Mouse (Mus musculus) spleen, adult 2 months (tissue): ENCODE results near the gene Cyp2j6. TPM values are rescaled to one million over a fixed set of nuclear protein-coding genes. Genes with fewer than 3 reads are reported as not detected.

Source experiments
- DNase-seq, 2 experiments: peaks; one replicate each; pipeline versions ENCODE4 v3.0.0 to v3.0.0-alpha.2; 2012 to 2021; ENCODE audit warnings: low spot score in 2 of 2, low read depth in 1 of 2
- H3K27ac ChIP-seq: fragments of 200-500 bp; 2 replicates; pipeline ENCODE4 v1.5.1; 2012; ENCODE audit warnings: low read length, inconsistent platforms; ENCODE audit not compliant: insufficient read depth
- H3K27me3 ChIP-seq: fragments of 200-500 bp; 2 replicates; pipeline ENCODE4 v1.6.1; 2012; ENCODE audit warnings: mild to moderate bottlenecking, moderate library complexity, low read length, inconsistent platforms; ENCODE audit not compliant: control insufficient read depth, insufficient read depth
- H3K36me3 ChIP-seq: fragments of 200-500 bp; 2 replicates; pipeline ENCODE4 v1.6.1; 2012; ENCODE audit warnings: mild to moderate bottlenecking, low read length, inconsistent platforms; ENCODE audit not compliant: control insufficient read depth, insufficient read depth
- H3K4me1 ChIP-seq: fragments of 200-500 bp; 2 replicates; pipeline ENCODE4 v1.6.1; 2011; ENCODE audit warnings: inconsistent platforms; ENCODE audit not compliant: control insufficient read depth, insufficient read depth, insufficient read length
- H3K4me3 ChIP-seq: fragments of 200-500 bp; 2 replicates; pipeline ENCODE4 v1.5.1; 2011; ENCODE audit warnings: mild to moderate bottlenecking, inconsistent platforms; ENCODE audit not compliant: insufficient read depth, insufficient read length; ENCODE audit errors: extremely low read depth
- CTCF ChIP-seq: fragments of 200-500 bp; IDR thresholded peaks from 2 replicates; pipeline ENCODE4 v1.5.1; 2011; ENCODE audit warnings: mild to moderate bottlenecking, inconsistent platforms; ENCODE audit not compliant: insufficient read depth, insufficient read length, insufficient replicate concordance; ENCODE audit errors: extremely low read depth
- POLR2A ChIP-seq: fragments of 200-500 bp; IDR thresholded peaks from 2 replicates; pipeline ENCODE4 v1.6.1; 2011; ENCODE audit warnings: low read depth, low read length, inconsistent platforms
- WGBS: fragments of 180-500 bp; shearing (Covaris S2); methylation state at CpG from one replicate; pipeline ENCODE4 v1.1.7; 2018; 5-methylcytosine and 5-hydroxymethylcytosine counted together
- polyA plus RNA-seq: library from polyadenylated mRNA; depleted of rRNA; stranded (reverse); fragments of >200 nt; gene quantifications from 2 replicates; pipeline ENCODE4 v1.2.3, GENCODE M21; 2012; rRNA removed

The Cyp2j6 gene
- polyA plus RNA-seq, 1 experiment, result 0.42 TPM

DNA sequence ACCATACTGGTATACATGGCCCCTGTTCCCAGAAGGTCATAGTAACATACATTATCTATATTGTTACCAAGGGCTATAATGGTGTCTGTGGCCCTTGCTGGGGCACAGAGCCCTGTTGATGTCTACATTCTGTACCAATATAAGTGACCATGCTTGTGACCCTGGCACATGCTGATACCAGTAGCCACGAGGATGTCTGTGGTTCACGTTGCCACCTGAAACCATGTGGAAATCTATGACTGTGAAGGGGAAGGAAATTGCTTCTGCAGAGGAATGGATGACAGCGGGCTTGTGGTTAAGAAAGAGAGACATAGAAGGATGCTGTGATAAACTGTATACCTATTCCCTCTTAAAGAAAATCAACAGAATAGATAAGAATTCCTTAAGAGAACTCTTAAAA lies 43.4 kb downstream of the Cyp2j6 start:
- Histone ChIP-seq H3K4me1 (no peaks in the 10 kb centered on the region), H3K27ac (no peak overlapping the region), H3K36me3 (no peaks in the 10 kb centered on the region), H3K27me3 (no peaks in the 10 kb centered on the region), H3K4me3 (no peak overlapping the region)
- 14% methylated on average over 3 of the region's 3 CpGs for WGBS
- DNase-seq, result no peak
- no peak for TF ChIP-seq POLR2A

DNA sequence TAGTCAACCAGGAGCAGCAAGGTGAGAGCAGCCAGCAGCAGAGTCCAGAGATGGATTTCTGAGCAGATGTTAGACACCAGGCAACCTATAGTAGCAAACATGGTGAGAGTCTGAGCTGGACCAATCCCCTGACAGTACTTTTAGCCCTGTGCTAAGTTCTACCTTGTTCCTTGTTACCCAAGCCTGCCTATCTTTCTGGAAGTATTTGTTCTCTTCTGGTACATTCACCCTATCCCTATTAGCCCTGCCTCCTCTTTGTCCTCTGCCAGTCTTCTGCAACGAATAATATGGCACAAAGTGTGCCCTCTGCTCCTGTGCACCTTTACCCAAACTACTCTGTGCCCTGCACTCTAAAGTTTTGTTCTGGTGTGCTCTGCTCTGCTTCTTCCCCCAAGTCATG lies 46.2 kb downstream of the Cyp2j6 start, which contains the start of gene Cyp2j8:
TSS of gene Cyp2j8 (minus strand) at position 101 of the 400 bp plus-strand sequence.
- Histone ChIP-seq H3K36me3 (no peaks in the 10 kb centered on the region), H3K27ac (no peak within 1 kb of the TSS), H3K4me3 (no peak within 1 kb of the TSS), H3K4me1 (no peaks in the 10 kb centered on the region), H3K27me3 (no peaks in the 10 kb centered on the region)
- TF ChIP-seq CTCF, result no peak
- no peak for TF ChIP-seq POLR2A
- DNase-seq, result no peak
- 89% methylated on average over 1 of the region's 1 CpGs for WGBS

Other genes with a start within 250 kb of the Cyp2j6 start
- gene Cyp2j11, start 205.0 kb downstream of the Cyp2j6 start, polyA plus RNA-seq, result not detected in 2 replicates
- not detected in 2 replicates for gene Cyp2j8, start 46.3 kb downstream of the Cyp2j6 start, polyA plus RNA-seq
- 0.56 and 0.63 TPM in 2 replicates for gene Cyp2j9, start 37.9 kb upstream of the Cyp2j6 start, polyA plus RNA-seq
- gene Cyp2j5, start 110.5 kb upstream of the Cyp2j6 start, polyA plus RNA-seq, result not detected in 2 replicates
- not detected in 2 replicates for gene Gm12695, start 231.5 kb upstream of the Cyp2j6 start, polyA plus RNA-seq